Mouse (Mus musculus): Measurements from ENCODE around the gene Ier5.

DNA sequence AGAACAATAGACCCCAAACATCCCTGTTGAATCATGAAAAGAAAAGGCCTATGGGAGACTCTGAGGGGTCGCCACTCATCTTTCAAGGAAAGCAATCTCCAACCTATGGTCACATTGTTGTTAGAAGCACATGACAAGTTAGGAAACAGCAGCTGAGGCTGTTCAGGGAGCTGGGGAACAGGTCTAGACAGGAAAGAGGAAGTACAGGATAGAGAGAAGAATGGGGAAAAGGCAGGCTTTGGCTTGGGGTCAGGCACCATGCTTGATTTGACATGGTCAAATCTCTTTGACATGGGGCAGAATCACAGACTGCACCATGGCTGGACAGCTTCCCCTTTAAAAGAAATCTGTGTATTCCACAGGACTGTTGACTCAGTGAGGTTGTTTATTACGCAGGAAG is 47.8 kb upstream of the Ier5 start:
- TF ChIP-seq GATA1 (IDR thresholded peaks at IDR 0.05; ENCODE audit: borderline replicate concordance, low read length) (no peak), FLI1 (IDR thresholded peaks at IDR 0.05; ENCODE audit: low read length) (no peak)

Measured in megakaryocyte, embryonic 14.5 days (primary cell).